Mouse (Mus musculus) urinary bladder, postnatal 36 days (tissue): ENCODE data around the gene Slain2.
"Not testable (repeated sequence)": the region's sequence is repeated elsewhere in the genome, so short reads cannot be mapped to it uniquely, and the experiment has no call there.

Experiments used
- DNase-seq, 2 experiments: peaks; one replicate each; pipeline ENCODE4 v3.0.0; 2022; ENCODE audit warnings: low spot score in 2 of 2, mixed read lengths in 1 of 2

Gene Slain2

DNA sequence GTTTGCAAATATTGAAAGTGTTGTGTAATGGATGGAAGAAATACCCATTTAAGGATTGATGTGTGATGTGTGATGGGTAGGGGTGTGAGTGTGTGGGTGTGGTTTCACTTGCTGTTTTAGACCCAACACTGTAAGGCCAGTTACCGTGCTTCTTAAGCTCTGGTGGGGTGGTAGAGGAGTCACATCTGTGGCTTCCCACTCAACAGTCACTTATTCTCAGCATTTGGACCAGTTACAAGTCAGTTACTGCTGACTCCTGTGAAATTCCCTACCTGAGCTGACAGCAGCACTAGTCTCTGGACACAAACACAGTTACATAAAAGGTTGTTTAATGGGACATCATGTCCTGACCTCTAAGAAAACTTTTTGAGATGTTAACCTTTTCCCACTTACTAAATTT is 34.0 kb downstream of the Slain2 start:
- no peak for DNase-seq

DNA sequence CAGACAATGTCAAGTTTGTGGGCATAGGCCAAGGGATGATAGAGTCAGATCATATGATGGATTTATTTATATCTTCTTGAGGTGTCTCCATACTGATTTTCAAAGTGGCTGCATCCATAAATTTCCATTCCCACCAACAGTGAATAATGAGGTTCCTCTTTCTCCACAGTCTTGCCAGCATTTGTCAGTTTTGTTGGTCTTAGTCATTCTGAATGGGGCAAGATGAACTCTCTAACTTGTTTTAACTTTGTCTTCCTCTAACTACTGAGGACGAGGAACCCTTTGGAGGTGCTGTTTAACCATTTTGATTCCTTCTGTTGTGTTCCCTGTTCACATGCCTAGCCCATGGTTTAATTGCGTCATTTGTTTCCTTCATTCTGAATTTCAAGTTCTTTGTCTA is 36.1 kb downstream of the Slain2 start:
- DNase-seq: no peak

- DNase-seq: no peak
Observed at GRCm38 (mm10) chr5:72953996-72954604, 40.0 kb downstream of the Slain2 start.

- no peak for DNase-seq
Observed at GRCm38 (mm10) chr5:72957281-72957680, 43.2 kb downstream of the Slain2 start.

DNA sequence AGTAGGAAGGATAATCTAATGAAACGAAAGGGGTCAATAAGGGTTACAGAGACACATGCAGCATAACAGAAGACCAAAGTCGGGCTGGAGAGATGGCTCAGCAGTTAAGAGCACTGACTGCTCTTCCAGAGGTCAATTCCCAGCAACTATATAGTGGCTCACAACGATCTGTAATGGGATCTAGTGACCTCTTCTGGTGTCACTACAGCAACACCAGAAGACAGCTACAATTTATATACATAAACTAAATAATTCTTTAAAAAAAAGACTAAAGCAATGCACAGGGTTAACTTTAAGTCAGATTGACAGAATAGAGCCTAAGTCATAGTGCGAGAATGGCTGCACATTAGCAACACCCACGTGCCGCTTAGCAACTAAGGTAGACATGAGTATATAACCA is 46.0 kb downstream of the Slain2 start:
- no peak for DNase-seq

DNA sequence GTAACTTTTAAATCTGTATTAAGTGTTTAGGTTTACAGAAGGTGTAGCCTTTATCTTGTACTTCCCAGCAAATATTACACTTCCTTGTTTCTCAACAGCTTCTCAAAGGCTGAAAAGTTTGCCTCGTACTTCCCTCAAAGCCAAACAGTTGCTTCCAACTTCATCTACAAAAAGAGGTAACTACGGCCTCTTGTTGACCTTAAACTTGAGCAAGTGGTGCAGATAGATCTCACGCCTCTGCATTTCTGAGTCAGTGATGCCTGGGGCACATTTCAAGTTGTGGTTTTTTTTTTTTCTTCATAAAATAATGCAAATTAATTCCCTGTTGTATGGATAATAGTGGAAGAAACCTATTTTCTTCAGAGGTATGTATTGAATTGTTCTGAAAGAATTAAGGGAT is 51.6 kb downstream of the Slain2 start:
- no peak for DNase-seq

- no peak for DNase-seq
Observed at GRCm38 (mm10) chr5:72972435-72972834, 58.3 kb downstream of the Slain2 start.

- no peak for DNase-seq
Observed at GRCm38 (mm10) chr5:72972934-72973333, 58.8 kb downstream of the Slain2 start.

DNA sequence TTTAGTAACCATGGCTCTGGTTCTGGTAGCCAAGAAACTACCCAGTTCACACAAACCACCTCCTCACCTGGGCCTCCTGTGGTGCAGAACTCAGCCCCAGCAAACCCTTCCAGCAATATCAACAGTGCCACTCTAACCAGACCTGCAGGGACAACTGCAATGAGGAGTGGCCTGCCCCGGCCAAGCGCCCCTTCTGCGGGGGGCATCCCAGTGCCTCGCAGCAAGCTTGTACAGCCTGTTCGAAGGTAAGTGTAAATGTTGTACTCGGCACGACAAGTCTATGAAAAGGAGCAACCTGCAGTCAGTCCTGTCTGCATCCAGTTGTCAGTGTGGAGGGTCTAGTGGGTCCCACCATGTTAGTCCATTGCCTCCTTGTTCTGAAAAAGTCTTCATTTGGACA is 60.5 kb downstream of the Slain2 start, which contains the start of gene Gm10135:
TSS of gene Gm10135 (minus strand) at position 101 of the 400 bp plus-strand sequence.
- DNase-seq: no peak

DNA sequence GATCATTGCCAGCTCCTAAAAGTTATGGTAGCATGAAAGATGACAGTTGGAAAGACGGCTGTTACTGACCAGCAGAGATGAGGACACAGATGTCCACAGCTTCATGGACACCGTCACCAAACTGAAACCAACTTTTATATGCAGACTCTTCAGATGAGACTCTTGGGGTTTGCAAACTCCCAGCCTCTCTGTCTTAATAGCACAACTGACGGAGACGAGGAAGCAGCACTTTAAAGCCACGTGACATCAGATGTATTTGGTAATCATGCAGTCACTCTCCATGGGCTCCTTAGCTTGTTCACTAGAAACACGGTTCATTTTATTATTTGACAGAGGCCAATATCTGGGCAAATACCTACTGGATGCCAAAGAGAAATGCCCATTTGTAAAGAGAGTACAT is 61.9 kb downstream of the Slain2 start:
- DNase-seq: no peak

- no peak for DNase-seq
Observed at GRCm38 (mm10) chr5:72976539-72976938, 62.4 kb downstream of the Slain2 start.

DNA sequence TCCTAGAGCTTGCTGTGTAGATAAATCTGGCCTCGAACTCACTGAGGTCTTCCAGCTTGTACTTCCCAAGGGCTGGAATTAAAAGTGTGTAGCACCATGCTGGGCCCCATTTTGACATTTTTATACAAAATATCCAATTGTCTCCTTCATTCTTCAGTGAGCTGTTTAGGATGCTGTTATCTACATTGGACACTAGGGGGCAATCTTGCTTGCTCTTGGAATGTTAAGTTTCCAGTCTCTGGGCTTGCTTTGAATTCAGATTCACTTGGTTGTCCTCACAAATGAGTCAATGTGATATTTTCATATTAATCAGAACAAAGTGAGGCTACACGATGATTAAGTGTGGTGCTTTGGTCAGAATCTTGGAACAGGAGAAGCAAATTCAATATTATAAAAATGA is 70.0 kb downstream of the Slain2 start:
- no peak for DNase-seq

- no peak for DNase-seq
Observed at GRCm38 (mm10) chr5:72987786-72988185, 73.7 kb downstream of the Slain2 start.

DNA sequence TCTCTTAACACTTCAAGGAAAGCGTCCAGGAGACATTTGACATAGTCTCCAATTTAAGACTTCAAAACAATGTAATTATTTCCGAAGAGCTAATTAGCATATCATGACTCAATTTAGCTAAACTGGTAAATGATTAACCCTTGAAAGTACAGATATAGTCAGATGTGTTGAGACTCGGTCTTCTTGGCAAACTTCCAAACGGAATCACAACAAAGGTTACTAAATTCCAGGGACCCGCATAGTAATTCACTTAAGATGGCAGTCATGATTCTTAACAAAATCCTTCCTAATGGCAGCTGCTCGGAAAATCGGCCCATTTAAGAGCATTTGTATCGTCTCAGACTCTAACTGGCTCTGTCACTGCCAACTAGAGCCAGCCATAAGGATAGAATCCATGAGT is 75.7 kb downstream of the Slain2 start:
- no peak for DNase-seq

DNA sequence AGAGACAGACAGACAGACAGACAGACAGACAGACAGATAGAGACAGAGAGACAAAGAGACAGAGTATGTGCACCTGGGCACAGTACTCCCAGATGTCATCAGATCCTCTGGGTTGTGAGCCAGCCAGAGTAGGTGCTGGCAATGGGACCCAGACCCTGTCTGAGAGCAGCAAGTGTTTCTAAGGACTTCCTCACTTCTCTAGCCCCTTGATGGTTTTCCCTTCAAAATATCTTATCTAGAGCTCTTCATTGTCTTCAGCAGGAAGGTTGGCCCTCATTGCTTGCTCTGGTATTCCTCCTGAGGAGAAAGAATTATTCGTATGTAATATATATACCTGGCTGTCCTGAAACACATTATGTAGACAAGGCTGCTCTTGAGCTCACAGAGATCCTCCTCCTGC is 78.4 kb downstream of the Slain2 start:
- no peak for DNase-seq

GRCm38 (mm10) chr5:72994424-72994823 is 80.3 kb downstream of the Slain2 start:
- DNase-seq: no peak

DNA sequence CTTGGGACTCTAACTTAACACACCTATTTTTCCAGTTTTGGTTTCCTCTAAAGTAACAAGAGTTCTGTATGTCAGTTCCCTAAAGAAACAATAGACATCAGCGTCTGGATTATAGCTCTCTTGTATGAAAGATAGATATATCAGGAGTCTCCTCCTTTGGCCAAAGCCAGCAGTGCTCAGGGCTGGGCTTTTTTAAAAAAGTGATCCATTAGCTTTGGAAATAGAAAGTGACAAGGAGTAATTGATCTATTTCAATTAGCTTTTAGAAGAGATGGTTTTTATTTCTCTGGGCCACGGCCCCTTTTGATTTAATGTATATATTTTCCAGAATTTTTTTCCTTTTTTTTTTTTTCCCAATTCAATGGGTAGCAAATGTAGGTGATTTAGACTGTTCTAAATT is 80.8 kb downstream of the Slain2 start:
- no peak for DNase-seq

DNA sequence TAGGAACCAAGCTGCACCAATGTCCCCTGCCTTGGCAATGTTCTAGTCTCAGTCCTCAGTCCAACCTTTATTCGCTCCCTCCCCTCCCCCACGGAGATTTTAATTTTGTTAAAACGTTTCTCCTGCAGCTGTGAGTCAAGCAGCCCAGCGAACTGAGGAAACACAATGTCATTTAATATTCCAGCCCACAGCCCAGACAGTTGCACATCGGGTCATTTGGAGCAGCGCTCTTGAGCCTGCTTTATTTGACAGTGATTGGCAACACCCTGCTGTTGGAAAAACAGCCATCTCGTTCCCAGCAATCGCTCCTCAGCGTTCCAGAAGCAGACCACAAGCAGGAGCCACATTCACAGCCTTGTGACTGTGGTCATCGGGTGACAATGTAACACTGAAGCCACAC is 81.3 kb downstream of the Slain2 start:
- DNase-seq: no peak

DNA sequence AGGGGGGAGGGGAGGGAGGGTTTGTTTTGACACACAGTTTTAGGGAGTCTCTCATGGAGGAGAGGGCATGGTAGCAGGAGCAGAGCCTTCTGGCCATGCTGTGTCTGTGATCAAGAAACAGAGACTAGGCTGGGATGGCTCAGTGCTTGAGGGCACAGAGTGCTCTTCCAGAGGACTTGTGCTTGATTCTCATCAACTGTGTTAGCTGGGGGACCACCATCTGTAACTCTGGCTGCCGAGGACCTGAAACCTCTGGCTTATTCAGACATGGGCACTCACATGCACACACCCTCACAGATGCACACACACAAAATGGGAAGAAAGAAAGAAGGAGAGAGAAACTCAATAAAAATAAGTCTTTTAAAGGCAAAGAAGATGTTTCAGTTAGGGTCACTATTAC is 84.4 kb downstream of the Slain2 start:
- not testable (repeated sequence) for DNase-seq

DNA sequence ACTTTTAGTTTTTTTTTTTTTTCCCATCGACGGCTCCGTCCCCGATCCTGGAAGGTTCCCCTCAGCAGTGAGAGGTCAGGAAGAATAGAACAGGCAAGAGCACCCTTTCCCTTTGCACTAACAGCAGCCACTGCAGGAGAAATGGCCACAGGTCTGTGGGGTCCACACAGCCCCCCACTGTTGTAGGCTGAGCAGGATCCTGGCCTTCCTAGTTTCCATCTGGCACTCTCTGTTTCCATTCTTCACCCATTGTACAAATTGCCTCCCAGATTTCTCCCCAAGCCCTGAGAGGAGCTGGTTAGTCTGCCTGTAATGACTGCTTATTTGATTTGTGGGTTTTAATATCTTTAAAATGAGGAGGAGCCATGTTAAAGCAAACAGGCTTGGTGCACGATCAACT is 89.9 kb downstream of the Slain2 start:
- no peak for DNase-seq

GRCm38 (mm10) chr5:73006784-73007581 is 92.9 kb downstream of the Slain2 start, which contains the start of gene Slc10a4:
Slc10a4 (plus strand) TSS chr5:73006883.
- peak in 1 of 2 experiments; percentile 9 for DNase-seq

DNA sequence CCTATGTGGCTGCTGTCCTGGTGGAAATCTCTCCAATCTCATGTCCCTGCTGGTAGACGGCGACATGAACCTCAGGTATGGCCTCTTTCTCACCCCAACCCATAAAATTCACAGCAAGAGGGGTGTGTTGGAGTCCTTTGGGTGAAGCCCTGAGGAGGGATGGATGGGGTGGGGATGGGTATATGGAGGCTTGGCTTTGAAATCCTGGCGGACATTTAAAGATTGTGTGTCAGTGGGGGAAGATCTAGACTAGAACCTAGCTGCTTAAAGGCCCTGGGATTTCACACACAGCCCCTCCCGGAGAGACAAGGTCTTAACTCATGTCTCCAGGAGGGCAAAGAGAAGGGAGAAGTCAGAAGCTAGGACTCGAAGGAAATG is 93.5 kb downstream of the Slain2 start:
- DNase-seq: no peak

- not testable (repeated sequence) for DNase-seq
Observed at GRCm38 (mm10) chr5:73008230-73008629, 94.1 kb downstream of the Slain2 start.
